Mouse (Mus musculus): ENCODE measurements around the gene Panx1. TPM values are rescaled to one million over a fixed set of nuclear protein-coding genes. Genes with fewer than 3 reads are reported as not detected.

The Panx1 gene
- polyA plus RNA-seq, 1 experiment from 2014 or later: 117 TPM

DNA sequence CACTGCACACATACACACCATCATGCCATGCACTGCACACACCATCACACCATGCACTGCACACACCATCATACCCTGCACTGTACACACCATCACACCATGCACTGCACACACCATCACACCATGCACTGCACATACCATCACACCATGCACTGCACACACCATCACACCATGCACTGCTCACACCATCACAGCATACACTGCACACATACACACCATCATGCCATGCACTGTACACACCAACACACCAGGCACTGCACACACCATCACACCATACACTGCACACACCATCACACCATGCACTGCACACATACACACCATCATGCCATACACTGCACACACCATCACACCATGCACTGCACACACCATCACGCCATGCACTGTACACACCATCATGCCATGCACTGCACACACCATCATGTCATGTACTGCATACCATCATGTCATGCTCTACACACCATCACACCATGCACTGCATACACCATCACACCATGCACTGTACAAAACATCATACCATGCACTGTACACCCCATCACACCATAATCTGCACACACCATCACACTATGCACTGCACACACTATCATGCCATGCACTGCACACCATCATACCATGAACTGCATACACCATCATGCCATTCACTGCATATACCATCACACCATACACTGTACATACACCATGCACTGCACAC is 56.5 kb downstream of the Panx1 start:
- Histone ChIP-seq H3K36me3 (no peaks in the 10 kb centered on the region), H3K4me1 (no peaks in the 10 kb centered on the region), H3K4me3 (no peak overlapping the region), H3K9ac (replicated peaks) (no peak overlapping the region), H3K4me2 (replicated peaks) (no peak overlapping the region), H3K9me3 (no peaks in the 10 kb centered on the region), H3K27me3 (no peaks in the 10 kb centered on the region), H3K27ac (replicated peaks) (no peak overlapping the region)
- ATAC-seq (ENCODE audit: low FRiP score, low read depth): no peak
- WGBS: 92% methylated on average over 1 of the region's 1 CpGs

DNA sequence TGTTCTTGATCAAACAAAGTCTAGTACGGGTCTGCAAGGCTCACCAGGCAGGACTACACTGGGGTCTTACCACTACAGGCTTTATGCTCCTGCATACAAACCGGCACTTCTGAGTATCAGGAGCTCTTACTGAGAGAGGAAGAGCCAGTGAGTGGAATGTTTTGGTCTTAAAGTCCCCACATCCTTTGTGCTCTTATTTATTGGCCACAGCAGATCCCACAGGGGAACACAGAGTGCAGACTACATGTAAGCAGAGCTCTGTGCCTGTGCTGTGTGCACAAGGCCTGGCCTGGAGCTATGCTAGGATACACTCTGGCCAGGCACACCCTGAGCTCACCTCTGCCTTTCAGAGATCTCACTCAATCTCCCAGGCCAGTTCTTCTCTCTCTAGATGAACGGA is 62.1 kb downstream of the Panx1 start:
- 70% methylated on average over 3 of the region's 3 CpGs for whole genome bisulfite sequencing
- H3K9ac ChIP-seq (replicated peaks): no peak overlapping the region

DNA sequence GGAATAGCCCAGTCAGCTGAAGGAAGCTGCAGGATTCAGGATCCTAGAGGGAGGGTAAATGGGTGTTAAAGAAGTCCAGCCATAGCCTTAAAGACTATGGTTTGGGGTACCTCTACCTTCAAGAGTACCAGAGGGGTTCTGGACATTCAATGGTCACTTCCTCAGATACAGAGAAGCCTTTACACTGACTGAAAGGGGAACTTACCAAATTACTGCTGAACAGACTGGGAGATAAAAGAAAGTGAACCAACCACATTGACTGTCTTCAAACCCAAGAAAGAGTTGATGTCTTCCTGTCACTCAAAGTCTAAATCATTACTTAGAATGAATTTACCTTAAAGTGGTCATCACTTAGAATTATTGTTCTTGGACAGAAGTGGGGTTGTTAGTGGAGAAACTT is 62.6 kb downstream of the Panx1 start:
- H3K27me3 ChIP-seq: no peaks in the 10 kb centered on the region
- ATAC-seq (ENCODE audit: low FRiP score, low read depth): no peak
- no peak overlapping the region for H3K9ac ChIP-seq (replicated peaks)
- no peaks in the 10 kb centered on the region for H3K9me3 ChIP-seq
- no peaks in the 10 kb centered on the region for H3K36me3 ChIP-seq
- no peaks in the 10 kb centered on the region for H3K4me1 ChIP-seq
- H3K4me3 ChIP-seq: no peak overlapping the region
- H3K27ac ChIP-seq (replicated peaks): no peak overlapping the region
- H3K4me2 ChIP-seq (replicated peaks): no peak overlapping the region

More for the DNA sequence above, 62.1 kb downstream of the Panx1 start:
- no peaks in the 10 kb centered on the region for H3K4me1 ChIP-seq
- no peak overlapping the region for H3K27ac ChIP-seq (replicated peaks)
- H3K36me3 ChIP-seq: no peaks in the 10 kb centered on the region
- no peak overlapping the region for H3K4me2 ChIP-seq (replicated peaks)
- H3K9me3 ChIP-seq: no peaks in the 10 kb centered on the region
- no peaks in the 10 kb centered on the region for H3K27me3 ChIP-seq
- no peak for ATAC-seq (ENCODE audit: low FRiP score, low read depth)
- H3K4me3 ChIP-seq: no peak overlapping the region

DNA sequence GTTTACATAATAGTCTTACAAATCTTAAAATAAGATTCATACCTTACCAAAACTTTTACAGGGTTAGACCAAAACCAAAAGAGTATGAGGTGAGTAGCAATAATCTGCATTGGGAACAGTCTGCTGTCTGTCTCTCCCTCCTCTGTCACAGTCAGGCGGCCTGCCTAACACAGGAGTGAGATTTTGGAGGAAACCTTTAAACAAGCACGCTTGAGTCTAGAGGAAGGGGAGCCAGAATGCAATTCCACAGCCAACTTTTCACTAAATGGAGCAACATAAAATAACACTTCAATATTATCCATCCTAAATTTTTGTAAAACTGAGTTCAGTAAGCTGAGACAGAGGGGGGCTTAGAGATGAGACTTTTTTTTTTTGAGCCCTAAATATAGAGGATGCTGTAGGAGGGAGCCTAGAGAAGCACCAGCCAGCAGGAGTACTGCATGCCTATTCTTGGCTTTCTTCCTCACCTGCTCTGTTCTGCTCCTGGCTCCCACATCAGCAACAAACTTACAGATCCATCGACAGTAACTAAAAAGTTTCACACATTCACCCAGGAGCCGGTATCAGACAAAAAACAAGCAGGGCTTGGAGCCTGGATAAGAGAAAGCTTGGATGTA is 63.6 kb downstream of the Panx1 start:
- Histone ChIP-seq H3K9me3 (no peaks in the 10 kb centered on the region), H3K9ac (replicated peaks) (no peak overlapping the region), H3K27ac (replicated peaks) (no peak overlapping the region), H3K27me3 (no peaks in the 10 kb centered on the region), H3K4me2 (replicated peaks) (no peak overlapping the region), H3K4me1 (no peaks in the 10 kb centered on the region), H3K4me3 (no peak overlapping the region), H3K36me3 (no peaks in the 10 kb centered on the region)
- ATAC-seq (ENCODE audit: low FRiP score, low read depth): no peak
- 88% methylated on average over 4 of the region's 4 CpGs for WGBS

DNA sequence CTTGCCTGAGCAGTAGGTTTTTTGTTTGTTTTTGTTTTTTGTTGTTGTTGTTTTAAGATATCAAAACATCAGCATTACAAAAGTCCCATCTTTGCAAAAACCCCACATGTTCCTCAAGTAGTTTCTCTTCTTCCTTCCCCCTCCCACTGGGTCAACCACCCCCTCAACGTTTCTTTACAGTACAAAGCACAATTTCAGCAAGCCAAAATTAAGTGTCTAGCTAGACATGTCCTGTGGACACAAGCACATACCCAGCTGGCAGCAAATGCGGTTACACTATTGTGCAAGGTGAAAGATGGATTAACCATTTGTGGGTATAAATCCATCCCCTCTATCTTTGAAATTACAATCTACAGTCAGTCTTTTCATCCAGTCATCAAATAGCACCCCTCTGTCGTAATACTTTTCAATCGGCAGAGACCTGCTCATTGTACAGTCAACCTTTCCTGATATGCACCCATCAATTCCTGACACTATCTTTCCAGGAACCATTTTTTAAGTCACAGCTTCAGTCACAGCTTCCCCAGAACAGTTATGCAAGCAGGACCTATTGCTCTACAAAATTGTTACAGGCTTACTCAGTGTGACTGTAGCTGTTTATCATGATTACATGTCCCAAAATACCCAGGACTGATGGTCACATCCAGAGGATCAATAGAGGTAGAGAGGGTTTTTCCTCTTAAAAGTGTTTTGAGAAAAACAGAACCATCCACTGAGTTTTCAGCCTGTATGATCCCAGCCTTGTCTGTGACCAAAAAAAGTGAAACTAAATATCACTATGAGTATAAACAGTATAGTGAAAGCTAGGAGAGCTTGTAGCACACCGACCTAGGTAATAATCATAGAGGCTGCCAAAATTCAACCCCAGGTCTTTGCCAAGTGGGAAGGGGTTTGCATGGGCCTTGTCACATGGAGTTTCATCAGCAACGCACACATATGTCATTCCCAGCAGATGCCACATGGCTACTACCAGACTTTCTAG is 70.7 kb downstream of the Panx1 start:
- no peaks in the 10 kb centered on the region for H3K36me3 ChIP-seq
- 88% methylated on average over 6 of the region's 6 CpGs for WGBS
- ATAC-seq (ENCODE audit: low FRiP score, low read depth): no peak

DNA sequence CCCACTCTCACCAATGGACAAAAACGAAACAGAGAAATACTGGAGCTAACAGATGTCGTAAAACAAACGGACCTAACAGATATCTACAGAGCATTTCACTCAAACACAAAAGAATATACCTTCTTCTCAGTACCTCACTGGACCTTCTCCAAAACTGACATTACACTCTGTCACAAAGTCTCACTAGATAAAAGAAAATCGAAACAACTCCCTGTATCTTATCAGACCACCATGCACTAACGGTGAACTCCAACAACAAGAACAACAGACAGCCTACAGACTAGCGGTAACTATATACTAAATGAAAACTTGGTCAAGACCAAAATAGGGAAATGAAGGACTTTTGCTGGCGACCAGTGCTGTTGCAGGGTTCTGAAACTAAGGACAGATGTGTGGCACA is 71.5 kb downstream of the Panx1 start:
- Histone ChIP-seq H3K27me3 (no peaks in the 10 kb centered on the region), H3K4me2 (replicated peaks) (no peak overlapping the region), H3K36me3 (no peaks in the 10 kb centered on the region), H3K9ac (replicated peaks) (no peak overlapping the region), H3K9me3 (no peaks in the 10 kb centered on the region), H3K4me3 (no peak overlapping the region), H3K27ac (replicated peaks) (no peak overlapping the region), H3K4me1 (no peaks in the 10 kb centered on the region)
- WGBS: 86% methylated on average over 7 of the region's 7 CpGs
- ATAC-seq (ENCODE audit: low FRiP score, low read depth): no peak

More for the DNA sequence above, 70.7 kb downstream of the Panx1 start:
- no peaks in the 10 kb centered on the region for H3K4me1 ChIP-seq
- no peak overlapping the region for H3K4me2 ChIP-seq (replicated peaks)
- H3K27me3 ChIP-seq: no peaks in the 10 kb centered on the region
- no peaks in the 10 kb centered on the region for H3K9me3 ChIP-seq
- no peak overlapping the region for H3K4me3 ChIP-seq
- H3K27ac ChIP-seq (replicated peaks): no peak overlapping the region
- H3K9ac ChIP-seq (replicated peaks): no peak overlapping the region

DNA sequence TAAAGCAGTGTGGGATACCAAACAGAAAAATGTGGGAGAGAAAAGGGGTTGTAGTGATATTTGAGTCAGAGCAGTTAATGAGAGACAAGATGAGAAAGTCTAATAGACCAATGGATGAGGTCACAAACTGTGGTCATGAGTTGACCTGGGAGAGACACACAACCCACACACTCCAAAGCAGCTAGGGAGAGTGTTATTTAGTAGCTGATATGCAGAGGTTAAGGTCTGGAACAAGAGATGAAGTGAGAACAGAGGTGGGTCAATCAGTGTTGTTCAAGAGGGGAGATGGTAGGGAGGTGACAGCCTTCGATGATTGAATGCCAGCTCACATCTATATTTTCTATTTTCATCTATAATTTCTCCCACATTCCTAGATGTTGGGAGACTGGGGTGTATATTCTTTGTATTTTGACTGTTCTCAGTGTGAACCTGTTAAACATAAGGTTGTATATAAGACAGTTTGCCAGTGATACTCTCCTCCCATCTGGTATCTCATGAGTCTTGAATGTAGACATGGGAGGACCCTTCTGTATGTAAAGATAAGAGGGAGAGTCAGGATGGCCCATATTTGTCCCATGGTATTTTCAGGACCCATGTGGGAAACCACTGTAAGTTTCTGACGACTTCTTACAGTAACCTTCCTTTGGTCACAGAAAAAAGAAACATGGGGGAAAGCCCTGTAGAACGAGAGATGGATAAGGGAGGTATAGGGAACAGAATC is 74.3 kb downstream of the Panx1 start:
- ATAC-seq (ENCODE audit: low FRiP score, low read depth): no peak
- 83% methylated on average over 3 of the region's 3 CpGs for WGBS
- no peaks in the 10 kb centered on the region for H3K36me3 ChIP-seq

DNA sequence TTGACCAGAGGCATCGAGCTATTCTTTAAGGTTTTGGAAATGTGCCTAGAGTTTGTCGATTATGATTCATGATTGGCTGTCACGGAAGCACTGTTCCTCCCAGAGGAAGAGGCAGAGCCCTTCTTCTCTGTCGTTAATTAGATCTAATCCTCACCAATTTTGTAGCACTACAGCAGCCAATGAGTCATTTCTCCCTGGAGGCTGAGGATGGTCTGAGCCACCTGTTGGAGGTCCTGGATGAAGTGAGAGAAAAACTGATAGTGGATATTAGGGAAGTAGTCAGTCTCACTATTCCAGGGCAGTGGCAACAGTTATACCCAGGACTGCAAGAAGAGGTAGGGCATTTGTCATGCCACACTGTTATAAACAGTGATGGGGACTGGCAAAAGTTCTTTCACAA is 75.1 kb downstream of the Panx1 start:
- WGBS: 84% methylated on average over 4 of the region's 4 CpGs
- ATAC-seq (ENCODE audit: low FRiP score, low read depth): no peak
- no peaks in the 10 kb centered on the region for H3K27me3 ChIP-seq
- H3K27ac ChIP-seq (replicated peaks): no peak overlapping the region
- no peaks in the 10 kb centered on the region for H3K9me3 ChIP-seq
- H3K4me1 ChIP-seq: no peaks in the 10 kb centered on the region
- H3K9ac ChIP-seq (replicated peaks): no peak overlapping the region
- H3K4me3 ChIP-seq: no peak overlapping the region
- no peaks in the 10 kb centered on the region for H3K36me3 ChIP-seq
- H3K4me2 ChIP-seq (replicated peaks): no peak overlapping the region

More for the DNA sequence above, 74.3 kb downstream of the Panx1 start:
- Histone ChIP-seq H3K9me3 (no peaks in the 10 kb centered on the region), H3K4me1 (no peaks in the 10 kb centered on the region), H3K4me2 (replicated peaks) (no peak overlapping the region), H3K9ac (replicated peaks) (no peak overlapping the region), H3K27ac (replicated peaks) (no peak overlapping the region), H3K27me3 (no peaks in the 10 kb centered on the region), H3K4me3 (no peak overlapping the region)

DNA sequence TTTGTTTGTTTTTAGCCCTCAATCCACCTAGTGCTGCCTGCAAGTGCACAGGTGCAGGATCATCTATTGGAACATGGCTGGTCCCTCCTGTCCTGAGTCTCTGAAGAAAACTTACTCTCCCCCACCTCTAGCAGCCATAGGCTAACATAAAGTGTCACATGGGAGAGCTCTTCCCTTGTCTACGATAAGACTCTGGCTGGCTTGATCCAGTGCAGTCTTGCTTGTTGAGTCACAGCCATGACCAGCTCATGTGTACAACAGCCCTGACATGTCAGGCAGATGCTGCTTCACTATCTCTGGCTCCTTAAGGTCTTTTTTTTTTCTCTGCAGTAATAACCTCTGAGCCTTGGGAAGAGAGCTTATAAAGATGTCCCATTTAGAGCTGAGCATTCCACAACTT is 77.7 kb downstream of the Panx1 start:
- ATAC-seq (ENCODE audit: low FRiP score, low read depth): no peak
- no peaks in the 10 kb centered on the region for H3K9me3 ChIP-seq
- 84% methylated on average over 1 of the region's 1 CpGs for whole genome bisulfite sequencing
- no peak overlapping the region for H3K4me2 ChIP-seq (replicated peaks)
- no peak overlapping the region for H3K9ac ChIP-seq (replicated peaks)
- no peaks in the 10 kb centered on the region for H3K4me1 ChIP-seq
- H3K27me3 ChIP-seq: no peaks in the 10 kb centered on the region
- H3K4me3 ChIP-seq: no peak overlapping the region
- no peaks in the 10 kb centered on the region for H3K36me3 ChIP-seq
- no peak overlapping the region for H3K27ac ChIP-seq (replicated peaks)

DNA sequence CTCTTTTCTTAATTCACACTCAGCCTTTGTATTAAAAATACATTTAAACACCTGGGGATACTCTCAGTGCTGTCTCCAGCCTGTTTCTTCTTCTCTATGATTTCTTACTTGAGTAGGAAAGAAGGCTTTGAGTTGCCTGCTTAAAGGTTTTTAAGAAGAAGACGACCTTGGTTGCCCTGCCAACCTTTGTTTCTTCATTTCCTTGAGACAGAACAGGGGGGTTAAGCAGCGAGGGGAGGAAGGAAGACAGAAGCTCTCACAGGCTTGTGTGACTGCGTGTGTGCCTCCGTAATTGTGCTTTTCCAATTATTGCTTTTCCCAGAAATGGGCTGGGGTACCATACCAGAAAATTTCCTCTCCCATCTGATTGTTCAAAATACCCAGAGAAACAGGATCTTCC is 78.5 kb downstream of the Panx1 start:
- Histone ChIP-seq H3K36me3 (no peaks in the 10 kb centered on the region), H3K27ac (replicated peaks) (no peak overlapping the region), H3K9me3 (no peaks in the 10 kb centered on the region), H3K4me1 (no peaks in the 10 kb centered on the region), H3K27me3 (no peaks in the 10 kb centered on the region), H3K4me2 (replicated peaks) (no peak overlapping the region), H3K4me3 (no peak overlapping the region), H3K9ac (replicated peaks) (no peak overlapping the region)
- 53% methylated on average over 4 of the region's 4 CpGs for WGBS
- no peak for ATAC-seq (ENCODE audit: low FRiP score, low read depth)

DNA sequence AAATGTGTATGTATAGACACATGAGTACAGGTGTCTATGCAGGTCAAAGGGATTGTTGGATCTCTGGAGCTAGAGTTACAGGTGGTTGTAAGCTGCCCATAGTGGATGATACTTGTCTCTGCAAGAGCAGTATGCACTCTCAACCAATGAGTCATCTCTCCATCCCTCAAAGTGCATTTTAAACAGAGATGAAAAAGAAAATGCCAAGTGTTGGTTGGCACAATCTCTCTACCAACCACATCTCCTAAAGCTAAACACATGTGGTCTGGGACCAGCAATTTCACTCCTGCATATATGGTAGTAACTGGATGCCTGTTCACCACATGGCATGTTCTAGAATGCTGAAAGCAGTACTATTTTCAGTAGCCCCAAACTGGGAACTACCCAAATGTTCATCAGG is 79.9 kb downstream of the Panx1 start:
- H3K9me3 ChIP-seq: no peaks in the 10 kb centered on the region
- H3K27me3 ChIP-seq: no peaks in the 10 kb centered on the region
- no peak overlapping the region for H3K4me2 ChIP-seq (replicated peaks)
- ATAC-seq (ENCODE audit: low FRiP score, low read depth): no peak
- no peaks in the 10 kb centered on the region for H3K4me1 ChIP-seq
- no peaks in the 10 kb centered on the region for H3K36me3 ChIP-seq
- H3K9ac ChIP-seq (replicated peaks): no peak overlapping the region
- no peak overlapping the region for H3K27ac ChIP-seq (replicated peaks)
- H3K4me3 ChIP-seq: no peak overlapping the region

DNA sequence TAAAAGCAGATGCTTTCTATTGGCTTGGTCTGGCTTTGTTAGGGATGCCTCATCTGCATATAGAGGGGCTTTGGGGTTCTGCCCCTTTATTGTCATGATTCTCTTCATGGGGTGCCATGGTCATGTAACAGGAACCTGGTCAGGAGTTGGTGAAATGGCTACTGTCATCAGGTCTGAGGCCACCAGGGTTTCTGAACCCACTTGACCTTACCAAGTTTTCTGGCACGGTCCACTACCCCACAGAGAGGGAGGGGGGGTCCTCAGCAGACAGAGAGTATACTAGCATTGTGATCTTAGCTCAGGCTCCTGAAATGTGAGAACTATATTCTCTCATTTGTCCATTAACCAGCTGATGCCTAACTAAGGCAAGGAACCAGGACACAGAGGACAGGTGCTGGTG is 82.5 kb downstream of the Panx1 start:
- H3K9me3 ChIP-seq: no peaks in the 10 kb centered on the region
- 79% methylated on average over 1 of the region's 1 CpGs for WGBS
- no peak overlapping the region for H3K9ac ChIP-seq (replicated peaks)
- no peaks in the 10 kb centered on the region for H3K4me1 ChIP-seq
- no peak overlapping the region for H3K27ac ChIP-seq (replicated peaks)
- no peak overlapping the region for H3K4me2 ChIP-seq (replicated peaks)
- H3K27me3 ChIP-seq: no peaks in the 10 kb centered on the region
- H3K36me3 ChIP-seq: no peaks in the 10 kb centered on the region
- H3K4me3 ChIP-seq: no peak overlapping the region
- ATAC-seq (ENCODE audit: low FRiP score, low read depth): no peak

Measured in midbrain, embryonic 12.5 days (tissue).